In the genomic region with DNA sequence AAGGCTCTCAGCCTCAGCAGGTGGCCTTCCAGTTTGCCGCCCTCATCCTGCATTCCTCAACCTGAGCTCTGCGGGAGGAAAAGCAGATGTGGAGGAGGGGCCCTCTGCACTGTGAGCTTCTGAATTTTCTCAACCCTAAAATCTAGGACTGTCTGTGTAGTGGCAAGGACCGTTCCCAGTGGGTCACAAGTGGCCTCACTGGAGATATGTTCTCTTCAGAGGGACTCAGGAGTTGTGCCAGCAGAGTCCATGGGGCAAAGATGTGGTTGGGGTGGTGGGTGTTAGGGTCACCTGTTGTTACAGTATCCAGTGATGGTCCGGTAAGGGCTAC, we compare ENCODE assay signal across 8 mouse cellular contexts. TPM values are rescaled to one million over a fixed set of nuclear protein-coding genes. Genes with fewer than 3 reads are reported as not detected.
DNase-seq lines count a peak whose midpoint lies in the region; ATAC-seq and TF ChIP-seq lines count a peak whose summit lies in the region.

No protein-coding gene starts in this region.

- WGBS in kidney, postnatal 0 days: 28% methylated on average over 4 of the region's 4 CpGs
- 32% methylated on average over 4 of the region's 4 CpGs for WGBS in embryonic facial prominence, embryonic 12.5 days
- WGBS in intestine, embryonic 16.5 days: 35% methylated on average over 4 of the region's 4 CpGs
- WGBS in neural tube, embryonic 13.5 days: 28% methylated on average over 4 of the region's 4 CpGs

- peak; percentile 27 for DNase-seq in kidney, postnatal 0 days (ENCODE audit: low spot score)
- no peak for DNase-seq in kidney, postnatal 25 days
- no peak for DNase-seq in adrenal gland, adult 8-10 months
- no peak for DNase-seq in kidney, postnatal 36 days
- DNase-seq in frontal cortex, adult 2 months (ENCODE audit: extremely low spot score in 1 of 2, low spot score in 1 of 2): no peak

- TF ChIP-seq CTCF in kidney, postnatal 0 days (IDR thresholded peaks at IDR 0.05; ENCODE audit: low read depth): no peak

- H3K9ac ChIP-seq in kidney, postnatal 0 days (ENCODE audit: low read depth, low read length): peak overlapping the region; percentile 25; the same call in 1 of the 2 replicates
- H3K9ac ChIP-seq in embryonic facial prominence, embryonic 12.5 days: no peak overlapping the region
- peak overlapping the region; percentile 31; the same call in 1 of the 2 replicates for H3K9ac ChIP-seq in intestine, embryonic 16.5 days (ENCODE audit: low read depth, low read length)
- H3K9ac ChIP-seq in neural tube, embryonic 13.5 days: peak overlapping the region; percentile 71

- no peaks in the 10 kb centered on the region for H3K9me3 ChIP-seq in kidney, postnatal 0 days (replicated peaks; ENCODE audit: low read length)
- H3K9me3 ChIP-seq in embryonic facial prominence, embryonic 12.5 days: no peaks in the 10 kb centered on the region
- H3K9me3 ChIP-seq in intestine, embryonic 16.5 days (ENCODE audit: control insufficient read depth, low read length): no peaks in the 10 kb centered on the region
- H3K9me3 ChIP-seq in neural tube, embryonic 13.5 days: no peaks in the 10 kb centered on the region

- no peak overlapping the region for H3K27ac ChIP-seq in kidney, postnatal 0 days
- H3K27ac ChIP-seq in embryonic facial prominence, embryonic 12.5 days: no peak overlapping the region
- no peak overlapping the region for H3K27ac ChIP-seq in intestine, embryonic 16.5 days (ENCODE audit: low read length)
- H3K27ac ChIP-seq in neural tube, embryonic 13.5 days (replicated peaks): peak overlapping the region; percentile 54; the same call in 1 of the 2 replicates

- H3K4me3 ChIP-seq in kidney, postnatal 0 days (replicated peaks; ENCODE audit: low read depth, low read length): peak overlapping the region; percentile 25
- peak overlapping the region; percentile 35 for H3K4me3 ChIP-seq in embryonic facial prominence, embryonic 12.5 days
- peak overlapping the region; percentile 42 for H3K4me3 ChIP-seq in intestine, embryonic 16.5 days (ENCODE audit: low read length)
- peak overlapping the region; percentile 40 for H3K4me3 ChIP-seq in neural tube, embryonic 13.5 days

- H3K27me3 ChIP-seq in kidney, postnatal 0 days (ENCODE audit: insufficient read depth, low read length): no peaks in the 10 kb centered on the region
- peaks cover 8% of the 10 kb centered on the region; the same call in 1 of the 2 replicates for H3K27me3 ChIP-seq in embryonic facial prominence, embryonic 12.5 days
- peaks cover 5% of the 10 kb centered on the region; the same call in 1 of the 2 replicates for H3K27me3 ChIP-seq in intestine, embryonic 16.5 days (replicated peaks; ENCODE audit: control insufficient read depth, insufficient read depth, low read length)
- H3K27me3 ChIP-seq in neural tube, embryonic 13.5 days: peaks cover 5% of the 10 kb centered on the region; the same call in 1 of the 2 replicates

- H3K36me3 ChIP-seq in kidney, postnatal 0 days (ENCODE audit: insufficient read depth, low read length): no peaks in the 10 kb centered on the region
- no peaks in the 10 kb centered on the region for H3K36me3 ChIP-seq in embryonic facial prominence, embryonic 12.5 days
- no peaks in the 10 kb centered on the region for H3K36me3 ChIP-seq in intestine, embryonic 16.5 days (ENCODE audit: control insufficient read depth, insufficient read depth, low read length)
- H3K36me3 ChIP-seq in neural tube, embryonic 13.5 days: no peaks in the 10 kb centered on the region

- H3K4me1 ChIP-seq in kidney, postnatal 0 days (replicated peaks; ENCODE audit: insufficient read depth, low read length): no peaks in the 10 kb centered on the region
- peaks cover 5% of the 10 kb centered on the region; the same call in 1 of the 2 replicates for H3K4me1 ChIP-seq in embryonic facial prominence, embryonic 12.5 days
- no peaks in the 10 kb centered on the region for H3K4me1 ChIP-seq in intestine, embryonic 16.5 days (ENCODE audit: control insufficient read depth, insufficient read depth, low read length)
- peaks cover 19% of the 10 kb centered on the region for H3K4me1 ChIP-seq in neural tube, embryonic 13.5 days (replicated peaks)

- no peak for ATAC-seq in kidney, postnatal 0 days (replicated peaks; ENCODE audit: low FRiP score, low read depth)
- no peak for ATAC-seq in embryonic facial prominence, embryonic 12.5 days (ENCODE audit: insufficient number of reproducible peaks, insufficient read depth, low FRiP score, low TSS enrichment)
- no peak for ATAC-seq in intestine, embryonic 16.5 days
- ATAC-seq in neural tube, embryonic 13.5 days (ENCODE audit: low read depth): peak; percentile 55; the same call in 1 of the 2 replicates

- H3K4me2 ChIP-seq in kidney, postnatal 0 days (ENCODE audit: low read length): peak overlapping the region; percentile 55
- peak overlapping the region; percentile 62 for H3K4me2 ChIP-seq in embryonic facial prominence, embryonic 12.5 days (replicated peaks)
- peak overlapping the region; percentile 56 for H3K4me2 ChIP-seq in intestine, embryonic 16.5 days (ENCODE audit: low read depth, low read length)
- peak overlapping the region; percentile 65 for H3K4me2 ChIP-seq in neural tube, embryonic 13.5 days

RNA-seq across cellular contexts. Expression of a gene that starts 10.7 kb away (rescaled TPM):
- 1.0 and 2.0 TPM in 2 replicates for polyA plus RNA-seq in kidney, postnatal 0 days (2015; fragmentation: Nextera tagmentation; extraction: Ambion mirVana)
- 0.56 and 0.83 TPM in 2 replicates for polyA plus RNA-seq in embryonic facial prominence, embryonic 12.5 days (2016; fragmentation: Nextera tagmentation; extraction: Ambion mirVana)
- polyA plus RNA-seq in intestine, embryonic 16.5 days (2015; fragmentation: Nextera tagmentation; extraction: Ambion mirVana): 0.04 TPM in 1 of 2 replicates, not detected in the other
- polyA plus RNA-seq in neural tube, embryonic 13.5 days (2015; fragmentation: Nextera tagmentation; extraction: Ambion mirVana): 0.18 and 0.39 TPM in 2 replicates
- not detected for total RNA-seq in adrenal gland, adult 8-10 months (2022)
- polyA plus RNA-seq in frontal cortex, adult 2 months (2012; rRNA removed): 0.42 and 0.63 TPM in 2 replicates

RNA-seq across cellular contexts. Expression of a gene that starts 24.0 kb away (rescaled TPM):
- polyA plus RNA-seq in kidney, postnatal 0 days (2015; fragmentation: Nextera tagmentation; extraction: Ambion mirVana): 0.12 and 0.52 TPM in 2 replicates
- 3.0 and 3.4 TPM in 2 replicates for polyA plus RNA-seq in embryonic facial prominence, embryonic 12.5 days (2016; fragmentation: Nextera tagmentation; extraction: Ambion mirVana)
- polyA plus RNA-seq in intestine, embryonic 16.5 days (2015; fragmentation: Nextera tagmentation; extraction: Ambion mirVana): 1.8 and 6.1 TPM in 2 replicates
- polyA plus RNA-seq in neural tube, embryonic 13.5 days (2015; fragmentation: Nextera tagmentation; extraction: Ambion mirVana): 1.2 and 1.5 TPM in 2 replicates
- not detected for total RNA-seq in adrenal gland, adult 8-10 months (2022)
- 0.34 TPM in 1 of 2 replicates, not detected in the other for polyA plus RNA-seq in frontal cortex, adult 2 months (2012; rRNA removed)

RNA-seq across cellular contexts. Expression of a gene that starts 35.6 kb away (rescaled TPM):
- 10.1 and 12.2 TPM in 2 replicates for polyA plus RNA-seq in kidney, postnatal 0 days (2015; fragmentation: Nextera tagmentation; extraction: Ambion mirVana)
- polyA plus RNA-seq in embryonic facial prominence, embryonic 12.5 days (2016; fragmentation: Nextera tagmentation; extraction: Ambion mirVana): 19.8 and 20.6 TPM in 2 replicates
- polyA plus RNA-seq in intestine, embryonic 16.5 days (2015; fragmentation: Nextera tagmentation; extraction: Ambion mirVana): 9.2 and 9.3 TPM in 2 replicates
- 12.7 and 15.0 TPM in 2 replicates for polyA plus RNA-seq in neural tube, embryonic 13.5 days (2015; fragmentation: Nextera tagmentation; extraction: Ambion mirVana)
- 10 to 100 TPM; 11.0 to 23.7 (median 15.9) TPM for total RNA-seq in adrenal gland, adult 8-10 months (2022)
- 11.0 and 12.4 TPM in 2 replicates for polyA plus RNA-seq in frontal cortex, adult 2 months (2012; rRNA removed)

RNA-seq across cellular contexts. Expression of a gene that starts 57.1 kb away (rescaled TPM):
- polyA plus RNA-seq in kidney, postnatal 0 days (2015; fragmentation: Nextera tagmentation; extraction: Ambion mirVana): 1.9 and 2.5 TPM in 2 replicates
- 5.1 and 8.6 TPM in 2 replicates for polyA plus RNA-seq in embryonic facial prominence, embryonic 12.5 days (2016; fragmentation: Nextera tagmentation; extraction: Ambion mirVana)
- 0.83 and 1.2 TPM in 2 replicates for polyA plus RNA-seq in intestine, embryonic 16.5 days (2015; fragmentation: Nextera tagmentation; extraction: Ambion mirVana)
- 24.9 and 27.0 TPM in 2 replicates for polyA plus RNA-seq in neural tube, embryonic 13.5 days (2015; fragmentation: Nextera tagmentation; extraction: Ambion mirVana)
- total RNA-seq in adrenal gland, adult 8-10 months (2022): 10 to 100 TPM in 2 of 4 experiments, 1 to 10 TPM in 2; 5.9 to 32.3 (median 18.0) TPM
- polyA plus RNA-seq in frontal cortex, adult 2 months (2012; rRNA removed): 294 and 326 TPM in 2 replicates

RNA-seq across cellular contexts. Expression of a gene that starts 57.9 kb away (rescaled TPM):
- polyA plus RNA-seq in kidney, postnatal 0 days (2015; fragmentation: Nextera tagmentation; extraction: Ambion mirVana): 1.2 and 1.8 TPM in 2 replicates
- not detected in 2 replicates for polyA plus RNA-seq in embryonic facial prominence, embryonic 12.5 days (2016; fragmentation: Nextera tagmentation; extraction: Ambion mirVana)
- polyA plus RNA-seq in intestine, embryonic 16.5 days (2015; fragmentation: Nextera tagmentation; extraction: Ambion mirVana): 0.06 and 0.11 TPM in 2 replicates
- polyA plus RNA-seq in neural tube, embryonic 13.5 days (2015; fragmentation: Nextera tagmentation; extraction: Ambion mirVana): 0.10 TPM in 1 of 2 replicates, not detected in the other
- not detected for total RNA-seq in adrenal gland, adult 8-10 months (2022)
- polyA plus RNA-seq in frontal cortex, adult 2 months (2012; rRNA removed): 0.56 and 0.69 TPM in 2 replicates
